Mouse (Mus musculus): ENCODE results near the gene Dach1.

DNA sequence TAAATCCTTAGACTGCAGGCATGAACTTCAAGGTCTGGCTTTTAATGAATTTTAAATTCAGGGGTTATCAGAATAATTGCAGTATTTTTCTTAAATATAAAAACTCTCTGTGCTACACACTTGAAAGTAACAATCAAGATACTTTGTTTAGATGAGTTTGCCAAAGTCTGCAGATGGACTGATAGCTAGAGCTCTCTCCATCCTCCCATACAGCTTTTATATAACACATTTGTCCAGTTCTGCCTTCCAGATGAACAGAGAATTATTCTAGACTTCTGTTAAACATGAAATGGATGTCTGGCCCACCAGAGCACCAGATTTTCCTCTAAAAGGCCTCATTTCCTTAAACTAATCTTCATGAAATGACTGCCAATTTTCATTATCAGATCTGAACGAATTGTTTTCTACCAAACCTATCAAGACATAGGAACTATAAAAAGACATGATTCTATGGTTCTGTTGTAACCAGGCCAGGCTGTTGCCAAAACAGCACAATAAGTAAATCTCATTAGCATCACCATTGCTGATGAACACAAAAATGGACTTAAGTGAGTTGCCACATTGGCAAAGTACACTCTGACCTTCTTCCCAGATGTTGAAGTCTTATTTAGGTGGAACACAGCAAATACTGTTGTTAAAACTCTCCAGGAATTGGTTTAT, 167.4 kb downstream of the Dach1 start:
- no peak for TF ChIP-seq POLR2A (IDR thresholded peaks at IDR 0.05; ENCODE audit: low read depth, low read length)
- TF ChIP-seq CTCF (IDR thresholded peaks at IDR 0.05; ENCODE audit: extremely low read depth, insufficient read depth, insufficient read length, insufficient replicate concordance), result no peak
